Mouse (Mus musculus): ENCODE data around the gene Brix1. TPM values are rescaled to one million over a fixed set of nuclear protein-coding genes. Genes with fewer than 3 reads are reported as not detected.

Gene Brix1
- polyA plus RNA-seq, 1 experiment from 2014 or later: 128 TPM

GRCm38 (mm10) chr15:10490101-10490500 lies 4.4 kb upstream of the Brix1 start:
- no peak overlapping the region for H3K4me3 ChIP-seq (replicated peaks)
- ATAC-seq (ENCODE audit: low FRiP score): no peak
- H3K27ac ChIP-seq: no peak overlapping the region
- no peaks in the 10 kb centered on the region for H3K27me3 ChIP-seq
- H3K9me3 ChIP-seq: no peaks in the 10 kb centered on the region
- 91% methylated on average over 5 of the region's 5 CpGs for WGBS
- H3K4me1 ChIP-seq: peaks cover 8% of the 10 kb centered on the region
- no peak overlapping the region for H3K4me2 ChIP-seq
- peaks cover 34% of the 10 kb centered on the region for H3K36me3 ChIP-seq (replicated peaks)
- H3K9ac ChIP-seq: no peak overlapping the region

GRCm38 (mm10) chr15:10487246-10487645 lies 1.5 kb upstream of the Brix1 start:
- H3K36me3 ChIP-seq (replicated peaks): peaks cover 23% of the 10 kb centered on the region
- H3K27me3 ChIP-seq: no peaks in the 10 kb centered on the region
- no peak overlapping the region for H3K27ac ChIP-seq
- no peaks in the 10 kb centered on the region for H3K9me3 ChIP-seq
- H3K9ac ChIP-seq: no peak overlapping the region
- H3K4me1 ChIP-seq: peaks cover 20% of the 10 kb centered on the region
- peak overlapping the region; percentile 83 for H3K4me3 ChIP-seq (replicated peaks)
- ATAC-seq (ENCODE audit: low FRiP score): no peak
- H3K4me2 ChIP-seq: peak overlapping the region; percentile 76
- WGBS: 69% methylated on average over 2 of the region's 2 CpGs

GRCm38 (mm10) chr15:10486365-10486839 lies 655 bp upstream of the Brix1 start:
- H3K4me3 ChIP-seq (replicated peaks): peak overlapping the region; percentile 83
- H3K4me1 ChIP-seq: peaks cover 20% of the 10 kb centered on the region
- peak overlapping the region; percentile 79 for H3K9ac ChIP-seq
- H3K36me3 ChIP-seq (replicated peaks): peaks cover 25% of the 10 kb centered on the region
- peak; percentile 45 for ATAC-seq (ENCODE audit: low FRiP score)
- H3K4me2 ChIP-seq: peak overlapping the region; percentile 76
- peak overlapping the region; percentile 73 for H3K27ac ChIP-seq
- 1% methylated on average over 18 of the region's 18 CpGs for WGBS
- H3K27me3 ChIP-seq: no peaks in the 10 kb centered on the region
- no peaks in the 10 kb centered on the region for H3K9me3 ChIP-seq

- Histone ChIP-seq H3K9me3 (no peaks in the 10 kb centered on the region), H3K4me1 (peaks cover 19% of the 10 kb centered on the region), H3K27me3 (no peaks in the 10 kb centered on the region), H3K36me3 (replicated peaks) (peaks cover 10% of the 10 kb centered on the region), H3K4me2 (peak overlapping the region; percentile 82), H3K27ac (no peak overlapping the region; the same call in 1 of the 2 replicates), H3K9ac (peak overlapping the region; percentile 48), H3K4me3 (replicated peaks) (peak overlapping the region; percentile 73)
- 13% methylated on average over 3 of the region's 3 CpGs for WGBS
- ATAC-seq (ENCODE audit: low FRiP score): peak; percentile 30; the same call in 1 of the 2 replicates
Measured at GRCm38 (mm10) chr15:10470941-10471340, 14.8 kb downstream of the Brix1 start.

- Histone ChIP-seq H3K4me3 (replicated peaks) (peak within 1 kb of the TSS; percentile 73), H3K4me1 (peaks cover 19% of the 10 kb centered on the region), H3K36me3 (replicated peaks) (peaks cover 3% of the 10 kb centered on the region), H3K27me3 (no peaks in the 10 kb centered on the region), H3K27ac (peak within 1 kb of the TSS; percentile 86), H3K4me2 (peak within 1 kb of the TSS; percentile 82), H3K9ac (peak within 1 kb of the TSS; percentile 90), H3K9me3 (no peaks in the 10 kb centered on the region)
- ATAC-seq (ENCODE audit: low FRiP score): peak; percentile 93
- WGBS: under 1% methylated on average over 42 of the region's 87 CpGs
Measured at GRCm38 (mm10) chr15:10470151-10470831, 15.5 kb downstream of the Brix1 start, which contains the start of gene Dnajc21. Gene Dnajc21, minus strand, starts transcription at chr15:10470516.

- WGBS: 0% methylated on average over 40 of the region's 40 CpGs
- Histone ChIP-seq H3K36me3 (replicated peaks) (no peaks in the 10 kb centered on the region), H3K27me3 (no peaks in the 10 kb centered on the region), H3K4me3 (replicated peaks) (peak overlapping the region; percentile 73), H3K27ac (peak overlapping the region; percentile 86), H3K9ac (peak overlapping the region; percentile 90), H3K4me2 (peak overlapping the region; percentile 82), H3K9me3 (no peaks in the 10 kb centered on the region), H3K4me1 (peaks cover 19% of the 10 kb centered on the region)
- peak; percentile 28; the same call in 1 of the 2 replicates for ATAC-seq (ENCODE audit: low FRiP score)
Measured at GRCm38 (mm10) chr15:10469641-10470150, 16.1 kb downstream of the Brix1 start.

GRCm38 (mm10) chr15:10468761-10469160 lies 17.0 kb downstream of the Brix1 start:
- H3K4me2 ChIP-seq: peak overlapping the region; percentile 82
- H3K9ac ChIP-seq: no peak overlapping the region
- H3K36me3 ChIP-seq (replicated peaks): no peaks in the 10 kb centered on the region
- no peak for ATAC-seq (ENCODE audit: low FRiP score)
- peaks cover 19% of the 10 kb centered on the region for H3K4me1 ChIP-seq
- H3K27ac ChIP-seq: no peak overlapping the region
- no peak overlapping the region for H3K4me3 ChIP-seq (replicated peaks)
- H3K27me3 ChIP-seq: no peaks in the 10 kb centered on the region
- whole genome bisulfite sequencing: 90% methylated on average over 3 of the region's 3 CpGs
- H3K9me3 ChIP-seq: no peaks in the 10 kb centered on the region

GRCm38 (mm10) chr15:10464678-10465077 lies 21.1 kb downstream of the Brix1 start:
- Histone ChIP-seq H3K4me1 (peaks cover 15% of the 10 kb centered on the region), H3K27me3 (no peaks in the 10 kb centered on the region), H3K4me2 (no peak overlapping the region), H3K9me3 (no peaks in the 10 kb centered on the region), H3K4me3 (replicated peaks) (no peak overlapping the region), H3K27ac (no peak overlapping the region), H3K9ac (no peak overlapping the region), H3K36me3 (replicated peaks) (peaks cover 24% of the 10 kb centered on the region)
- 84% methylated on average over 3 of the region's 3 CpGs for WGBS
- ATAC-seq (ENCODE audit: low FRiP score): no peak

GRCm38 (mm10) chr15:10463555-10463954 lies 22.2 kb downstream of the Brix1 start:
- Histone ChIP-seq H3K4me1 (peaks cover 5% of the 10 kb centered on the region; the same call in 1 of the 2 replicates), H3K9me3 (no peaks in the 10 kb centered on the region), H3K4me2 (no peak overlapping the region), H3K9ac (no peak overlapping the region), H3K27ac (no peak overlapping the region), H3K4me3 (replicated peaks) (no peak overlapping the region), H3K36me3 (replicated peaks) (peaks cover 32% of the 10 kb centered on the region), H3K27me3 (no peaks in the 10 kb centered on the region)
- ATAC-seq (ENCODE audit: low FRiP score): no peak
- WGBS: 87% methylated on average over 5 of the region's 5 CpGs

GRCm38 (mm10) chr15:10460986-10461385 lies 24.8 kb downstream of the Brix1 start:
- H3K36me3 ChIP-seq (replicated peaks): peaks cover 51% of the 10 kb centered on the region
- H3K4me1 ChIP-seq: no peaks in the 10 kb centered on the region
- no peak overlapping the region for H3K9ac ChIP-seq
- H3K4me3 ChIP-seq (replicated peaks): no peak overlapping the region
- H3K9me3 ChIP-seq: no peaks in the 10 kb centered on the region
- H3K4me2 ChIP-seq: no peak overlapping the region
- no peak overlapping the region for H3K27ac ChIP-seq
- WGBS: 94% methylated on average over 12 of the region's 12 CpGs
- H3K27me3 ChIP-seq: no peaks in the 10 kb centered on the region
- ATAC-seq (ENCODE audit: low FRiP score): no peak

- no peaks in the 10 kb centered on the region for H3K9me3 ChIP-seq
- WGBS: 96% methylated on average over 3 of the region's 3 CpGs
- H3K4me2 ChIP-seq: no peak overlapping the region
- H3K27me3 ChIP-seq: no peaks in the 10 kb centered on the region
- H3K9ac ChIP-seq: no peak overlapping the region
- H3K4me1 ChIP-seq: no peaks in the 10 kb centered on the region
- peaks cover 39% of the 10 kb centered on the region for H3K36me3 ChIP-seq (replicated peaks)
- H3K27ac ChIP-seq: no peak overlapping the region
- no peak overlapping the region for H3K4me3 ChIP-seq (replicated peaks)
- ATAC-seq (ENCODE audit: low FRiP score): no peak
Measured at GRCm38 (mm10) chr15:10447102-10447501, 38.6 kb downstream of the Brix1 start.

GRCm38 (mm10) chr15:10442275-10442674 lies 43.5 kb downstream of the Brix1 start:
- H3K4me1 ChIP-seq: no peaks in the 10 kb centered on the region
- WGBS: 68% methylated on average over 1 of the region's 1 CpGs

GRCm38 (mm10) chr15:10441493-10441892 lies 44.3 kb downstream of the Brix1 start:
- Histone ChIP-seq H3K9me3 (no peaks in the 10 kb centered on the region), H3K4me3 (replicated peaks) (no peak overlapping the region), H3K4me2 (no peak overlapping the region), H3K27ac (no peak overlapping the region), H3K27me3 (no peaks in the 10 kb centered on the region), H3K9ac (no peak overlapping the region), H3K36me3 (replicated peaks) (peaks cover 19% of the 10 kb centered on the region), H3K4me1 (no peaks in the 10 kb centered on the region)
- no peak for ATAC-seq (ENCODE audit: low FRiP score)
- WGBS: 92% methylated on average over 9 of the region's 9 CpGs

More at GRCm38 (mm10) chr15:10442275-10442674, 43.5 kb downstream of the Brix1 start:
- no peak overlapping the region for H3K27ac ChIP-seq
- H3K36me3 ChIP-seq (replicated peaks): peaks cover 23% of the 10 kb centered on the region
- no peak for ATAC-seq (ENCODE audit: low FRiP score)
- no peaks in the 10 kb centered on the region for H3K27me3 ChIP-seq
- H3K4me3 ChIP-seq (replicated peaks): no peak overlapping the region
- H3K9me3 ChIP-seq: no peaks in the 10 kb centered on the region
- H3K9ac ChIP-seq: no peak overlapping the region
- H3K4me2 ChIP-seq: no peak overlapping the region

Measured in forebrain, embryonic 12.5 days (tissue).